Mouse (Mus musculus): ENCODE measurements around the gene Ech1.

Ech1 gene

GRCm38 (mm10) chr7:28820358-28821260, 4.4 kb upstream of the Ech1 start:
- peak; percentile 71 for DNase-seq (ENCODE audit: low spot score)

- no peak for DNase-seq (ENCODE audit: low spot score)
Measured at GRCm38 (mm10) chr7:28821261-28821831, 3.7 kb upstream of the Ech1 start.

- no peak for DNase-seq (ENCODE audit: low spot score)
Measured at GRCm38 (mm10) chr7:28822556-28822955, 2.5 kb upstream of the Ech1 start.

- DNase-seq (ENCODE audit: low spot score), result no peak
Measured at GRCm38 (mm10) chr7:28822993-28823903, 1.8 kb upstream of the Ech1 start.

- no peak for DNase-seq (ENCODE audit: low spot score)
Measured at GRCm38 (mm10) chr7:28823932-28824331, 1.1 kb upstream of the Ech1 start.

DNA sequence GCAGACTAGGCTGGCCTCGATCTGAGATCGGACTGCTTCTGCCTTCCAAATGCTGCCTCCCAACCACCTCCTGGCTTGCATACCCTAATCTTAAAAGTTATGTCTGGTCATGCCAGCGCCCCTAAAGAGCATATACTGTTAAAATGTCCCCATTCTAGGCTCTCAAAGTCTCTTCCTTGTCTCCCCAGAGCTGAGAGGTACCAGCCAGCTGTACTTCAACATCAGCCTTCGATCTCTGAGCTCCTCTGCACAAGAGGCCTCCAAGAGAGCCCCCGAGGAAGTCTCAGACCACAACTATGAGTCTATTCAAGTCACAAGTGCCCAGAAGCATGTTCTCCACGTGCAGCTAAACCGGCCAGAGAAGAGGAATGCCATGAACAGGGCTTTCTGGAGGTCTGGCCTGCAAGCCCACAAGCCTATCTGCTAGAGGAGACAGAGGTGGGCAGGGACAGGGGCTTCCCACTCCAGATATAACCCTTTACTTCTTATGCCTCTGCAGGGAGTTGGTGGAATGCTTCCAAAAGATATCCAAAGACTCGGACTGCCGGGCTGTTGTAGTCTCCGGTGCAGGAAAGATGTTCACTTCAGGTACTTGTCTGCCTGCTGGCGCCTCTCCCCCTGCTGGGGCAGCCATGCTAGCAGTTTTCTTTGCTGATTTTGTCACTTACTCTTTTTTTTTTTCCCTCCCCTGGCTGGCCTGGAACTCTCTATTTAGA, 827 bp downstream of the Ech1 start:
- DNase-seq (ENCODE audit: low spot score), result no peak

DNA sequence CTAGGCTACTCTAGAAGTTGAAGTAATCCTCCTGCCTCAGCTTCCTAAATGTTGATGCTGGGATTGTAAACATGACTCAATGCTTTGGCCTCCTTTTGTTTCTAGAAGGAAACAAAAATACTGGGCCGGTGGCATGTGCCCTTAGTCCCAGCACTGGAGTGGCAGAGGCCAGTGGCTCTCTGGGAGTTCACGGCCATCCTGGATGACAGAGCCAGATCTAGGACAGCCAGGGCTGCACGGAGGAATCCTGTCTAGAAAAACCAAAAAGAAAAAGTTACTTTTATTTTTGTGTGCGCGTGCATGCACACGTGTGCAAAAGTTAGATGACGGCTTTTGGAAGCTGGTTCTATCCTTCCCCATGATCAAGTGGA, 1.4 kb downstream of the Ech1 start:
- no peak for DNase-seq (ENCODE audit: low spot score)

- peak; percentile 50 for DNase-seq (ENCODE audit: low spot score)
Measured at GRCm38 (mm10) chr7:28827338-28827737, 2.3 kb downstream of the Ech1 start.

- DNase-seq (ENCODE audit: low spot score), result no peak
Measured at GRCm38 (mm10) chr7:28829821-28830220, 4.8 kb downstream of the Ech1 start.

GRCm38 (mm10) chr7:28830981-28831380, 6.0 kb downstream of the Ech1 start:
- no peak for DNase-seq (ENCODE audit: low spot score)

- no peak for DNase-seq (ENCODE audit: low spot score)
Measured at GRCm38 (mm10) chr7:28831411-28832125, 6.6 kb downstream of the Ech1 start.

DNA sequence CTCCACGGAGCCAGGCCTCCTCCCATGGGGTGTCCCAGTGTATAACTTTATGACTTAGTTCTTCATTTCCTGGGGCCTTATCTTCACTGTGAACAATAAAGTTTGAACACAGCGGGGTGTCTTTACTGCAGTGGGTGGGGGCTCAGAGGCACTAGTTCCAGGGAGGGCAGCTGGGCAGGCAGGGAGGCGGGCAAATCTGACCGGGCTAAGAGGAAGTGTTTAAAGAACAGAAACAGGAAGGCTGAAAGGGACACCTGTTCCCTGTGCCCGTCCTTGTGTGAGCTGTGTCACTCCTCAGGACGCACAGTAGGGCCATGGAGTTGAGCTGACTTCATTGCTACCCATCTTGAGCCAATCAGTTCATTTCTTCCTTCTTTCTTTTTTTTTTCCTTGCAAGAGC, 7.1 kb downstream of the Ech1 start:
- no peak for DNase-seq (ENCODE audit: low spot score)

GRCm38 (mm10) chr7:28833723-28834347, 8.8 kb downstream of the Ech1 start, which contains the start of gene Lgals4:
Gene Lgals4 (plus strand): TSS chr7:28833854.
- DNase-seq (ENCODE audit: low spot score), result no peak

- no peak for DNase-seq (ENCODE audit: low spot score)
Measured at GRCm38 (mm10) chr7:28836936-28837335, 11.9 kb downstream of the Ech1 start.

DNA sequence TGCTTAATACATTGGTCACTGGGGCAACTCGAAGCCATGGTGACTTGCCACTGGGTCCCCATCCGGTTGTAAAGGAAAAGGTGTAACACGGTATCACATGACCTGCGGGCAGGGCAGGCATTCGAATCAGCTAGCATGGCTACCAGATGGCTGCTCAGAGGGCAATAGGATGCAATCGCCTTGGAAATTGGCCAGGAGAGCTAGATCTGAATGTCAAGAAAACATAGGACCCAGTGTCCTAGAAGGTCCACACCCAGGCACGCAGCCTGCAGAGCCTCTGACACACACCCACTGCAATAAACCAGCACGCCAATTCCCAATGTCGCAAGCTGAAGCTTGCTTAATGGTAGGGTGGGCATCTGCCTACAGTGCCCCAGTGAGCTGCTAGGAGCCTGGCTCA, 13.3 kb downstream of the Ech1 start:
- DNase-seq (ENCODE audit: low spot score), result peak; percentile 51

DNA sequence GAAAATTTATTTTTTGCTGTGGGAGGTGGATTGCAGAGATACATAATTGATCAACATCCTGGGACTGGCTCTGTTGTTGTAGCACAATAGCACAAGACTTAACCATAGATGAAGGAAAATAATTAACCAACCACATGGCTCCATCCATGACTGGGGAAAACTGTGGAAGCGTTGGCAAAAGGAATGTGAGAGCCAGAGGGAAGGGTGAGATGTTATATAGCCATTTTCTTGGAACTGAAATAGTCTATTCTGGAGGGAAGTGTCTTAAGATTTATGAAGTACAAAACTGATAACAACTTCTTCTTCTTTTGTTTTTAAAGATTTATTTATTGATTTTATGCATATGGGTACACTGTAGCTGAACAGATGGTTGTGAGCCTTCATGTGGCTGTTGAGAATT, 22.3 kb downstream of the Ech1 start:
- no peak for DNase-seq (ENCODE audit: low spot score)

GRCm38 (mm10) chr7:28849700-28850236, 24.8 kb downstream of the Ech1 start:
- DNase-seq (ENCODE audit: low spot score), result no peak

- DNase-seq (ENCODE audit: low spot score), result no peak
Measured at GRCm38 (mm10) chr7:28850642-28851041, 25.6 kb downstream of the Ech1 start.

- DNase-seq (ENCODE audit: low spot score), result no peak
Measured at GRCm38 (mm10) chr7:28859953-28860352, 34.9 kb downstream of the Ech1 start.

DNA sequence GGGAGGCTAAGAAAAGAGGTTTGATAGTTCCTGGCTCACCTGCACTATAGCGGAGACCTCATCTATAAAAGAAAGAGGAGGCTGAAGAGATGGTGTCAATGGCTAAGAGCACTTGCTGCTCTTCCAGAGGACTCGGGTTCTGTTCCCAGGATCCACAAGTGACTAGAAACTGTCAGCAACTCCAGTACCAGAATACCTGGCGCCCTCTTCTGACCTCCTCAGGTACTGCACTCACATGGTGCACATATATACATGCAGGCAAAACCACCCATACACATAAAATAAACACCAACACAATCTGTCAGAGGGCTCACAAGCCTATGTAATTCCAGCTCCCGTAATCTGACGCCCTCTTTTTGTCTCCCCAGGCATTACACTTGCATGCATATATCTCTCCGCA, 35.9 kb downstream of the Ech1 start:
- DNase-seq (ENCODE audit: low spot score), result no peak

Data from lung, postnatal 25 days (tissue).